Mouse (Mus musculus) hindbrain, embryonic 11.5 days (tissue): ENCODE measurements at regions not wholly inside any gene's neighbourhood (a gene's known extent, or its start where the extent isn't known, plus 50 kb on each side); places are given as distances from the start of the nearest gene placed in this dataset.

Experiments used
- ATAC-seq: fragments of 200-750 bp; cut with Nextera tagmentation; 2 replicates; pipeline ENCODE4 v1.8.0; 2017; ENCODE audit warnings: mild to moderate bottlenecking, moderate TSS enrichment, moderate library complexity; ENCODE audit not compliant: low FRiP score
- DNase-seq: peaks from one replicate; pipeline ENCODE4 v3.0.0-alpha.2; 2015; ENCODE audit warnings: low spot score
- H3K27ac ChIP-seq: fragments of 300-500 bp; sonication (generic); 2 replicates; pipeline ENCODE4 v1.5.1; 2014; ENCODE audit warnings: mild to moderate bottlenecking, low read depth, low read length
- H3K27me3 ChIP-seq: fragments of 300-500 bp; sonication (generic); 2 replicates; pipeline ENCODE4 v1.6.1; 2014; ENCODE audit warnings: mild to moderate bottlenecking, low read length, moderate library complexity, mixed read lengths; ENCODE audit not compliant: control insufficient read depth, insufficient read depth
- H3K36me3 ChIP-seq: fragments of 300-500 bp; sonication (generic); 2 replicates; pipeline ENCODE4 v1.6.1; 2014; ENCODE audit warnings: mild to moderate bottlenecking, low read length, moderate library complexity, mixed read lengths; ENCODE audit not compliant: control insufficient read depth, insufficient read depth
- H3K4me1 ChIP-seq: fragments of 300-500 bp; sonication (generic); replicated peaks from 2 replicates; pipeline ENCODE4 v1.6.1; 2014; ENCODE audit warnings: low read length, mixed read lengths; ENCODE audit not compliant: control insufficient read depth, insufficient read depth
- H3K4me2 ChIP-seq: fragments of 300-500 bp; sonication (generic); replicated peaks from 2 replicates; pipeline ENCODE4 v1.6.1; 2014; ENCODE audit warnings: mild to moderate bottlenecking, low read depth, low read length
- H3K4me3 ChIP-seq: fragments of 300-500 bp; sonication (generic); 2 replicates; pipeline ENCODE4 v1.5.1; 2014; ENCODE audit warnings: low read depth, low read length
- H3K9ac ChIP-seq: fragments of 300-500 bp; sonication (generic); 2 replicates; pipeline ENCODE4 v1.6.1; 2014; ENCODE audit warnings: low read depth, low read length
- H3K9me3 ChIP-seq: fragments of 300-500 bp; sonication (generic); 2 replicates; pipeline ENCODE4 v1.6.1; 2016; ENCODE audit warnings: low read length; ENCODE audit not compliant: control insufficient read depth
- WGBS: fragments of 180-500 bp; shearing (Covaris S2); extraction: QIAGEN DNeasy Blood & Tissue Kit; methylation state at CpG from one replicate; pipeline ENCODE4 v1.1.7; 2014; 5-methylcytosine and 5-hydroxymethylcytosine counted together

DNA sequence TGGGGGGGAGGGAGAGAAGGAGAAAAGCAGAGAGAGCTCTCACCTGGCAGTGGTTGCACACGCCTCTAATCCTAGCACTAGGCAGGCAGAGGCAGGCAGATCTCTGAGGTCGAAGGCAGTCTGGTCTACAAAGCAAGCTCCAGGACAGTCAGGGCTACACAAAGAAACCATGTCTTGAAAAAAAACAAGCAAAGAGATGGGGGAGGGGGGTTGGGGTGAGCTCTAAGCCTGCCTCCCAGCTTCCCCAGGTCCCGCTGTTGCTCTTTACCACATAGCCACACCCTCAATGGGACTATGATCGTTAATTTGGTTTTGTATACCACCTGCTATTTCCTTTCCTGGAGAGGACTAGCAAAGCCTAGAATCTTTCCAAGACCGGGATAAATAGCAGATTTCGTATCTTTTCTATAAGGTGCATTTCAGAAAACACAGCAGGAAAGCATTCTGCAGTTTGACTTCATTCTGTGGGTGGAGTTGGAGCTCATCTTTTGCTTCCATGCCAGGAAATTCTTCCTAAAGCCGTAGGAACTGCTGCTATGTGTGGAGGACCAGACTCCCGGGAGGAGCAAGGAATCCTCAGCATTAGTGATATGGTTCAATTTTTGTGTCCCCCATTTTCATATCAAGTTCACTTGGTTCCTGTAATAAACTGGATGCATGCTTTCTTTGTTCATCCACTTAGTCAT lies 52.7 kb upstream of the Rgma start:
- H3K9ac ChIP-seq, result no peak overlapping the region
- WGBS, result 91% methylated on average over 8 of the region's 8 CpGs
- DNase-seq, result no peak
- no peak overlapping the region for H3K4me3 ChIP-seq
- no peak overlapping the region for H3K4me2 ChIP-seq
- H3K27ac ChIP-seq, result no peak overlapping the region
- H3K4me1 ChIP-seq, result 0 out of 2 replicates have a peak, but pooled peaks cover 2% of the 10 kb centered on the region
- no peaks in the 10 kb centered on the region for H3K9me3 ChIP-seq
- no peak for ATAC-seq
- H3K36me3 ChIP-seq, result no peaks in the 10 kb centered on the region
- no peaks in the 10 kb centered on the region for H3K27me3 ChIP-seq

DNA sequence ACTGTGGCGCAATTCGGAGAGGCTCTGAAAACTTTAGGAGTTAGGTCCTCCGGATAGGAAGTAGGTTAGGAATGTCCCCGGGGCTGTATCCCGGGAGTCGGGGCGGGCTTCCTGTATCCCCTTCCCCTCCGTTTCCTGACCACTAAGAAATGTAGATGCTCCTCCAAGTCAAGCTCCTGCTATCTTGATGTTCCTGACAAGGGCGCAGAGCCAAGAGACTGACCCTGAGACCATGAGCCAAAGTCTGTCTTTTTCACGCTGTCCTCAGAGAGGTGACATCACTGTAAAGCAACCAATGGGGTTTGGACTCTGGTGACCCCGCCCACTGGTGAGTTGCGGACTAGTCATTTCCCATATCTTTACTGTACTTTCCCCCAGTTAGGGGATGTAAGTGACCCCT lies 51.8 kb upstream of the Rgma start:
- H3K27ac ChIP-seq, result no peak overlapping the region
- no peak for DNase-seq
- 0 out of 2 replicates have a peak, but pooled peaks cover 2% of the 10 kb centered on the region for H3K4me1 ChIP-seq
- H3K4me3 ChIP-seq, result no peak overlapping the region
- H3K36me3 ChIP-seq, result no peaks in the 10 kb centered on the region
- no peak overlapping the region for H3K9ac ChIP-seq
- no peaks in the 10 kb centered on the region for H3K9me3 ChIP-seq
- WGBS, result 57% methylated on average over 12 of the region's 12 CpGs
- no peak overlapping the region for H3K4me2 ChIP-seq
- no peaks in the 10 kb centered on the region for H3K27me3 ChIP-seq
- ATAC-seq, result no peak

DNA sequence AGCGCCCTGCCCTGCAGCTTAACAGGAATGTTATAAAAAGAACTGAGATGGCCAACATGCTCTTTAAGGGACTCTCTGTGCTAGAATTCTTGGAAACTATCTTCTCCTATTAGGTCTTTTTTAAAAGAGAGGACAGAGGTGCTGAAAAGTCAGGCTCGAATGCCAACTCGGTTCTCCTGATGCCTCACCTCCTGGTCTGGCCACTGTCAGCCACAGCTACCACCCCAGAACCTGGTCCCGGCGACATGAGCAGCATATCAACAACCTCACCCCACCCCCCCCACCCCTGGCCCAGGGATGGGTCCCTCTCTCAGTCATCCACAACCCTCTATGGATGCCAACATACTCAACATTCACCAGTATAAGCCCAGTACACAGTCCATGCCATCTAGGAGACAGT lies 49.8 kb upstream of the Rgma start:
- DNase-seq (no peak), ATAC-seq (no peak)
- Histone ChIP-seq H3K4me2 (no peak overlapping the region), H3K4me3 (no peak overlapping the region), H3K27ac (no peak overlapping the region), H3K9ac (no peak overlapping the region), H3K27me3 (no peaks in the 10 kb centered on the region), H3K36me3 (no peaks in the 10 kb centered on the region), H3K4me1 (no peaks in the 10 kb centered on the region), H3K9me3 (no peaks in the 10 kb centered on the region)
- WGBS, result 96% methylated on average over 5 of the region's 5 CpGs
